Mouse (Mus musculus) spleen, adult 2 months (tissue): ENCODE results near the gene Anxa5.

Experiments used
- CTCF ChIP-seq: fragments of 200-500 bp; IDR thresholded peaks from 2 replicates; pipeline ENCODE4 v1.5.1; 2011; ENCODE audit warnings: mild to moderate bottlenecking, inconsistent platforms; ENCODE audit not compliant: insufficient read depth, insufficient read length, insufficient replicate concordance; ENCODE audit errors: extremely low read depth
- POLR2A ChIP-seq: fragments of 200-500 bp; IDR thresholded peaks from 2 replicates; pipeline ENCODE4 v1.6.1; 2011; ENCODE audit warnings: low read depth, low read length, inconsistent platforms

DNA sequence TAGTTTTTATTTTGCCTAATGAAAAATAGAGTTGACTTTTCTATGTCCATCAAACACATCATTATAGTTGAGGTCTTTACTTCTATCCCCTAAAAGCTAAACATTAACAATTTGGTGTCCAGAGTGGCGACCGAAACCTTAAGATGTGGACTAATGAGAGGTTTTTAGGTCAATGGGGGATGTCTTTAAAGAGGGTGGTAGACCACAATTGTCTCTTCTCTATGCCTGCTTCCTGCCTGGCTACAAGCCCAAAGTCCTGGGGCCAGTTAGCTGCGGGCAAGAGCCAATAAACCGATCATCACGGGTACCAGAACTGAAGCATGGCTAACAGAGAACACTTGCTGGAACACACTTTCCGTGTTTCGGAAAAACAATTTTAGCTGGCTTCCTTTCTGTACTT, 15.0 kb downstream of the Anxa5 start:
- TF ChIP-seq POLR2A (no peak), CTCF (no peak)
